Mouse (Mus musculus): ENCODE results near the gene Ccdc134. TPM values are rescaled to one million over a fixed set of nuclear protein-coding genes. Genes with fewer than 3 reads are reported as not detected.

Ccdc134 gene
- polyA plus RNA-seq, 1 experiment from 2014 or later: 8.2 TPM

DNA sequence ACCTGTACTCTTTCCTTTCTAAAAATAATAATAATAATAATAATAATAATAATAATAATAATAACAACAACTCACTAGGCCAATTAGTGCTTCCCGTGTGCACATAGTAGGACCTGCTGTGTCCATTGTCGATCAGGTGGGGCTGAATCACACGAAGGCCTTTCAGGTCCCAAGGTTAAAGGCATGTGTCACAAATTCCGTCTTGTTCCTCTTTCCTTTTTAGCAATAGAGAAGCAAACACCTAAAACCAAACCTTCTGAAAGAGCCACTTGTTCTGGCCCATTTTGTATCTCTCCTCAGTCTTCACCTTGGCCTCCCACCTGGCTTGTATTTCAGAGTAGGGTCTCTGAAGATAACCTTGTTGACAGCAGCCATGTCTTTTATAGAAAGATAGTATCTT, 23.5 kb downstream of the Ccdc134 start:
- TF ChIP-seq CTCF (IDR thresholded peaks at IDR 0.05; ENCODE audit: low read depth) (no peak), EP300 (optimal IDR thresholded peaks at IDR 0.05) (no peak)
- no peak overlapping the region for H3K4me2 ChIP-seq (replicated peaks; ENCODE audit: low read depth)
- no peak overlapping the region for H3K4me3 ChIP-seq (ENCODE audit: low read depth, low read length)
- no peak for ATAC-seq (ENCODE audit: low FRiP score, low TSS enrichment)
- H3K9ac ChIP-seq (ENCODE audit: low read length): no peak overlapping the region
- 86% methylated on average over 4 of the region's 4 CpGs for WGBS
- 0 out of 2 replicates have a peak overlapping the region, but pooled peaks have one; percentile 4 for H3K27ac ChIP-seq (replicated peaks)
- H3K27me3 ChIP-seq (ENCODE audit: control insufficient read depth, insufficient read depth, low read length): no peaks in the 10 kb centered on the region
- H3K36me3 ChIP-seq (ENCODE audit: control insufficient read depth, insufficient read depth, low read length): no peaks in the 10 kb centered on the region
- H3K9me3 ChIP-seq (ENCODE audit: control insufficient read depth, low read length): no peaks in the 10 kb centered on the region
- peaks cover 10% of the 10 kb centered on the region; the same call in 1 of the 2 replicates for H3K4me1 ChIP-seq (replicated peaks; ENCODE audit: control insufficient read depth, insufficient read depth)
- DNase-seq (ENCODE audit: low spot score): no peak

DNA sequence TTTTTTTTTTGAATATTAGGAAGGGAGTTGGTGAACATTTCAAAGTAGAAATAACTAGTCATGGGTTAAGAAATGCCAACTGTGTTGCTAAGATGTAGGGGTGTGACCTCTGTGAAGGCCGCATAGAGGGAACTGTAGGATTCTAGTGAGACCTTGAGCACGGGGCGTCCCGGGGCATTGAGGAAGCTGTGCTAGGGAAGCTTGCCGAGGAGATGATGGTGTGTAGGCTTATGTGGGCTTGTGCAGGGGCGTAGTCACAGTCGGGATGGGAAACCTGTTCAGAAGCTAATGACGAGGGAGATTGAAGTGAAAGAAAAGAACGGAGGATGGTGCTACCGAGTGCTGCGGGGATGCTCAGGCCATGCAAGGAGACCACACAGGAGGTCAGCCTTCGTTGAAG, 24.3 kb downstream of the Ccdc134 start:
- WGBS: 66% methylated on average over 12 of the region's 12 CpGs
- Histone ChIP-seq H3K4me1 (replicated peaks; ENCODE audit: control insufficient read depth, insufficient read depth) (peaks cover 10% of the 10 kb centered on the region; the same call in 1 of the 2 replicates), H3K27me3 (ENCODE audit: control insufficient read depth, insufficient read depth, low read length) (no peaks in the 10 kb centered on the region), H3K36me3 (ENCODE audit: control insufficient read depth, insufficient read depth, low read length) (no peaks in the 10 kb centered on the region), H3K4me3 (ENCODE audit: low read depth, low read length) (no peak overlapping the region), H3K9ac (ENCODE audit: low read length) (no peak overlapping the region; the same call in 1 of the 2 replicates), H3K4me2 (replicated peaks; ENCODE audit: low read depth) (peak overlapping the region; percentile 25; the same call in 1 of the 2 replicates), H3K27ac (replicated peaks) (peak overlapping the region; percentile 63), H3K9me3 (ENCODE audit: control insufficient read depth, low read length) (no peaks in the 10 kb centered on the region)
- TF ChIP-seq CTCF (IDR thresholded peaks at IDR 0.05; ENCODE audit: low read depth) (no peak), EP300 (optimal IDR thresholded peaks at IDR 0.05) (no peak)
- ATAC-seq (ENCODE audit: low FRiP score, low TSS enrichment) (no peak), DNase-seq (ENCODE audit: low spot score) (no peak)

DNA sequence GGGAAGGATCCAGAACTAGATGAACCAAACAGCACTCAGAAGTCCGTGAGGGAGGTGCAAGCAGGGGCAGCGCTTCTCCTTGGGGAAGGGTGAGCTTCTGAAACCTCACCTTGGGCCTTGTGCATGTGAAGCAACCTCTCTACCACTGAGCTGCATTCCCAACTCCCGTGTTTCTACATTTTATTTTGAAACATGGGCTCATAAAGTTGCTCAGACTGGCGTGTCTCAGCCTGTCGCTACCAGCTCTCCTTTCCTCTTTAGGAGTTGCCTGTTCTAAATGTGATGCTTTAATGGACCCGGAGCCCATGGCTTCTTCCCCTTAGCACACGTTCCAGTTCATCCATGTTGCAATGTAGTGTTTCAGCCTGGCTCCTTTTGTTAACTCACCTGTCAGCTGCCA, 24.7 kb downstream of the Ccdc134 start:
- no peak overlapping the region for H3K4me3 ChIP-seq (ENCODE audit: low read depth, low read length)
- no peak for DNase-seq (ENCODE audit: low spot score)
- H3K9me3 ChIP-seq (ENCODE audit: control insufficient read depth, low read length): no peaks in the 10 kb centered on the region
- peak overlapping the region; percentile 25; the same call in 1 of the 2 replicates for H3K4me2 ChIP-seq (replicated peaks; ENCODE audit: low read depth)
- WGBS: 62% methylated on average over 7 of the region's 7 CpGs
- peaks cover 10% of the 10 kb centered on the region; the same call in 1 of the 2 replicates for H3K4me1 ChIP-seq (replicated peaks; ENCODE audit: control insufficient read depth, insufficient read depth)
- peak overlapping the region; percentile 63 for H3K27ac ChIP-seq (replicated peaks)
- no peaks in the 10 kb centered on the region for H3K36me3 ChIP-seq (ENCODE audit: control insufficient read depth, insufficient read depth, low read length)
- no peak for TF ChIP-seq CTCF (IDR thresholded peaks at IDR 0.05; ENCODE audit: low read depth)
- no peak for TF ChIP-seq EP300 (optimal IDR thresholded peaks at IDR 0.05)
- no peak overlapping the region; the same call in 1 of the 2 replicates for H3K9ac ChIP-seq (ENCODE audit: low read length)
- no peaks in the 10 kb centered on the region for H3K27me3 ChIP-seq (ENCODE audit: control insufficient read depth, insufficient read depth, low read length)
- ATAC-seq (ENCODE audit: low FRiP score, low TSS enrichment): no peak

DNA sequence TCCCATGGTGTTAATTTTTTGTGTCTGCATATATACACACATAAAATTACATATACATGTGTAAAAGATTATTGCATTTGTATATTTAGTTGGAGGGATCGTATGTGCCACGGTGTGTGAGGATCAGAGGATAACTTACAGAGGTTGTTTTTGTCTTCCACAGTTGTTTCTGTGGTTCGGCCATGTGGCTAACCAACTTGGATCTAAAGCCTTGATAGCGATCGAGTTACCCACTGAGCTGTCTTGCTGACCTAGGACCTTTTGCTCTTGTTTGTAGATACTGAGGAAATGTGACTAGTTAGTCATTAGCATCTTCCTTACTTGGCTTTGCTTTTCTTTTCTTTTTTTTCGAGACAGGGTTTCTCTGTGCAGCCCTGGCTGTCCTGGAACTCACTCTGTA, 28.6 kb downstream of the Ccdc134 start:
- H3K27ac ChIP-seq (replicated peaks): no peak overlapping the region

DNA sequence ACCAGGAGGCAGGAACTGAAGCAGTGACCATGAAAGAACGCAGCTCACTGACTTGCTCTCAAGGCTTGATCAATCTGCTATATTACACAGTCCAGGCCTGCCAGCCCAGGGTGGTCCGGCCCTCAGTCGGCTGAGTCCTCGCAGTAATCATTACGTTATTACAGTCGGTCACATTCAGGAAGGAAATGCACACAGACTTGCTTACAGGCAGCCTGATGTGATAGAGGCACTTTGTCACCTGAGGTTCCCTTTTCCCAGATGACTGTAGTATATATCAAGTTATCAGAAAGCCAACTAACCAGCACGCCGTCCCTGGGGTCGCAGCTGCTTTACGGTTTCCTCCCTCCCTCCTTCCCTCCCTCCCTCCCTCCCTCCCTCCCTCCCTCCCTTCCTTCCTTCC, 29.2 kb downstream of the Ccdc134 start:
- 56% methylated on average over 10 of the region's 10 CpGs for WGBS
- Histone ChIP-seq H3K4me3 (ENCODE audit: low read depth, low read length) (no peak overlapping the region), H3K27ac (replicated peaks) (no peak overlapping the region; the same call in 1 of the 2 replicates), H3K4me2 (replicated peaks; ENCODE audit: low read depth) (no peak overlapping the region), H3K4me1 (replicated peaks; ENCODE audit: control insufficient read depth, insufficient read depth) (peaks cover 18% of the 10 kb centered on the region), H3K9ac (ENCODE audit: low read length) (no peak overlapping the region), H3K9me3 (ENCODE audit: control insufficient read depth, low read length) (no peaks in the 10 kb centered on the region), H3K36me3 (ENCODE audit: control insufficient read depth, insufficient read depth, low read length) (no peaks in the 10 kb centered on the region), H3K27me3 (ENCODE audit: control insufficient read depth, insufficient read depth, low read length) (no peaks in the 10 kb centered on the region)
- DNase-seq (ENCODE audit: low spot score) (no peak), ATAC-seq (ENCODE audit: low FRiP score, low TSS enrichment) (no peak)
- TF ChIP-seq CTCF (IDR thresholded peaks at IDR 0.05; ENCODE audit: low read depth) (no peak), EP300 (optimal IDR thresholded peaks at IDR 0.05) (no peak)

More for the DNA sequence above, 28.6 kb downstream of the Ccdc134 start:
- Histone ChIP-seq H3K4me1 (replicated peaks; ENCODE audit: control insufficient read depth, insufficient read depth) (peaks cover 18% of the 10 kb centered on the region), H3K36me3 (ENCODE audit: control insufficient read depth, insufficient read depth, low read length) (no peaks in the 10 kb centered on the region), H3K9ac (ENCODE audit: low read length) (no peak overlapping the region), H3K27me3 (ENCODE audit: control insufficient read depth, insufficient read depth, low read length) (no peaks in the 10 kb centered on the region), H3K4me3 (ENCODE audit: low read depth, low read length) (no peak overlapping the region), H3K9me3 (ENCODE audit: control insufficient read depth, low read length) (no peaks in the 10 kb centered on the region), H3K4me2 (replicated peaks; ENCODE audit: low read depth) (no peak overlapping the region)
- DNase-seq (ENCODE audit: low spot score) (no peak), ATAC-seq (ENCODE audit: low FRiP score, low TSS enrichment) (no peak)
- WGBS: 87% methylated on average over 6 of the region's 6 CpGs
- no peak for TF ChIP-seq EP300 (optimal IDR thresholded peaks at IDR 0.05)
- TF ChIP-seq CTCF (IDR thresholded peaks at IDR 0.05; ENCODE audit: low read depth): no peak

DNA sequence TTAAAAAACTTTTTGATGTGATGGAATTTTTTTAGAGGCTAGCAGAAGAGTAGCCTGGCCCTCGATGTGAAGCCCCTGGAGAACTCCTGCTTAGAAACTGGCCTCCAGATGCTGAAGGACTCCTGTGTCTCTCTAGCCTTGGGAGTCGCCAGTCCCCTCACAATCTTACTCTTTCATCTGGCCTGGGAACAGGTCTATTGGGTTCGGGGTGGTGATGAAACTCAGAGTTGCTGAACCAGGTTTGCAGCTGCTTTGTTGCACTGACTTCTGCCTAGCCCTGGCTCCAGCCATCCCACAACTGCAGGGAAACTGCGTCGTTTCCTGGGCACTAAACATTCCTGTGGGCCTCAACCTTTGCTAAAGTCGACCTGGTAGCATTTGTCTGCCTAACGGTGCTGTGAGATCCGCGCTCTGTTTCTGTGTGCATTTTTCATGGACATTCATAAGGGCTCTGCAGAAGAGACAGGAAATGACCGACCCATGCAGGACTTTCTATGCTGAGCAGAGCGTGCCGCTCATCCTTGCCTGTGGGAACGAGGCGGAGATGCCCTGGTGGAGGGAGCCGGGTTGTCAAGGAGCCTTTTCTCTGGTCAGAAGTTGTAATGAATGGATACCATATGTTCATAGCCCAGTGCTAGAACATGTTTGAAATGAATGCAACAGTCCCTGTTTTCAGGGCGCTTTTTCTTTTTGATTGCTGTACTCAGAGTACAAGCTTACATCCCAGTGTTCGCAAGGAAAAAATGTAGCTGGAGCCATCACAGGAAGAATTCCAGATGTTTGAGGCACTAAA, 30.7 kb downstream of the Ccdc134 start:
- no peak for TF ChIP-seq CTCF (IDR thresholded peaks at IDR 0.05; ENCODE audit: low read depth)
- TF ChIP-seq EP300 (optimal IDR thresholded peaks at IDR 0.05): no peak
- Histone ChIP-seq H3K4me3 (ENCODE audit: low read depth, low read length) (no peak overlapping the region), H3K4me1 (replicated peaks; ENCODE audit: control insufficient read depth, insufficient read depth) (peaks cover 13% of the 10 kb centered on the region), H3K9ac (ENCODE audit: low read length) (peak overlapping the region; percentile 38; the same call in 1 of the 2 replicates), H3K27me3 (ENCODE audit: control insufficient read depth, insufficient read depth, low read length) (no peaks in the 10 kb centered on the region), H3K36me3 (ENCODE audit: control insufficient read depth, insufficient read depth, low read length) (no peaks in the 10 kb centered on the region), H3K27ac (replicated peaks) (peak overlapping the region; percentile 81), H3K4me2 (replicated peaks; ENCODE audit: low read depth) (peak overlapping the region; percentile 30; the same call in 1 of the 2 replicates), H3K9me3 (ENCODE audit: control insufficient read depth, low read length) (no peaks in the 10 kb centered on the region)
- DNase-seq (ENCODE audit: low spot score): no peak
- WGBS: 35% methylated on average over 17 of the region's 17 CpGs
- ATAC-seq (ENCODE audit: low FRiP score, low TSS enrichment): no peak
